Mouse (Mus musculus) mouse trophoblast stem cell (cell line): ENCODE measurements around the gene Taf15.

ENCODE experiments used
- in situ Hi-C, 2 experiments: fragments of 300-500 bp; cut with MseI, MboI; formaldehyde crosslinking; loops; 2 replicates in 1 of 2; 3 replicates in 1 of 2; pipeline ENCODE4 v1.15.1; 2025

Gene Taf15

DNA sequence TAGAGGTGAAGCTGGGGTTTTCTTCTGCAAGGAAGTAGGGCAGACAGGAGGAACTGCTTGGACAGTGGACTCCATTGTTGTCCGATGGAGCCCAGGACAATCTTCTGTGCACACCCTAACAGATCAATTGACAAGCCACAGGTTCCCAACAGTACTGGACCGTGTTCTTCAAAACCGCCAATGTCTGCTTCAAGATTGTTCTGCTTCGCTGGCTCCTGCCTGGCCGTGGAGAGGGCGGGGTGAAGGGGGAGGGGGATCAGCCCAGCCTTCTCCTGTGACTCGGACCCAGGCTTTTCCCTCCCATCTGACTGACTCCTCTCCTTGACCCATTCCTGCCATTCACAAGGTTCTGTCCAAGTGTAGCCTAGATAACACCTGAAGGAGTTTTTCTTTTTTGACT is 15.6 kb upstream of the Taf15 start:
- in situ Hi-C loops = no loop called here

DNA sequence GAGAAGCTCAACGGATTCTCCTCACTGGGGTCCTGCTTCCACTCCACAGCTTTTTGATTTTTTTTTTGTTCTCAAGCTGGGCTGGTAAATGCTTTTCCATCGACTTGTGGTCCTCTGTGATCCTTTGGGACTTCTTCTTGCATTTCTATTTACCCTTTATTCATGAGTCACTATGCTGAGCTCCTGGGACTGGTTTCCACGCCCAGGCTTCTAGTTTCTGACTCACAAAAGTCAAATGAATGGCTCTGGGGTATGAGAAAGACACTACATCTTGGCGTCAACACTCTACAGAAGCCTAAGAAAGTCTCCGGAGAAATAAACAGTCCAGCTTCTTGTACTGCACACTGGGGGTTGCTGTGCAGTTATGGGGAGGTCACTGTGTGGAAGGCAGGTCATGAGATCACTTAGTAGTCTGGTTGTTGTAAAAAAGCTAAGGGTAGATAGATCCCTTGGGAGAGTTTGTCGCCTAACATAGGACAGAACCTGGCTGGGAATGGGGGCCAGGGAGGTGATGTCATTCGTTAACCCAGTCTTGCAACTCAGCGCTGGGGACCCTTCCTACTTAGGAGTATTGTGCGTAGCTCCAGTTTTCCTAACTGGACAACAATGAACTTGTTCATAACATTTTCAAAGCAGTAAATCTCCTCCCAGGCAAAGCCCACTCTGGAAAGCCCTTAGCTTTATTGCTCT is 14.8 kb upstream of the Taf15 start:
- in situ Hi-C loops = no loop called here

DNA sequence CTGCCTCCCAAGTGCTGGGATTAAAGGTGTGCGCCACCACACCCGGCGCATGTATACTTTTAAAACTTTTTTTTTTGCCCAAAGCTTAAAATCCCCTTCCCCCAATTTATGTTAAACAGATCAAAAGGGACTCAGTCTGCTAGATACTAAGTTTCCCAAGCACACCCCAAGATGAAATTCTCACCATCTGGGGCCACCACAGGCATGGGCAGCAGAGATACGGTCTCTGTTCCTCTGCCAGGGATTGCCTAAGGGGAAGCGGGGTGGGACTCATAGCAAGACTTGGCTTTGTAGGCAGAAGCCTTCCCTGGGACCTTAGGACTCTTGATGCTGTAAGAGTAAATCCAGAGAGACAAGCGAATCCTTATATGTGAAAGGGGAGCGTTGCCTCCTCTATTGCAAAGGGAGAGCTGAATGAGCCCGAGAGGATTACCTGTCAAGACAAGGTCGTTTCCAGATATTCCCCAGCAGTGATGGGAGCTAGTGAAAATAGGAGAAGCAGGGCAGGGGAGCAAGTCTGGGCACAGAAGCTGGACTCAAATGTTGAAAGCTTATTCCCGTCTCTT is 11.3 kb upstream of the Taf15 start:
- in situ Hi-C loops = no loop called here

DNA sequence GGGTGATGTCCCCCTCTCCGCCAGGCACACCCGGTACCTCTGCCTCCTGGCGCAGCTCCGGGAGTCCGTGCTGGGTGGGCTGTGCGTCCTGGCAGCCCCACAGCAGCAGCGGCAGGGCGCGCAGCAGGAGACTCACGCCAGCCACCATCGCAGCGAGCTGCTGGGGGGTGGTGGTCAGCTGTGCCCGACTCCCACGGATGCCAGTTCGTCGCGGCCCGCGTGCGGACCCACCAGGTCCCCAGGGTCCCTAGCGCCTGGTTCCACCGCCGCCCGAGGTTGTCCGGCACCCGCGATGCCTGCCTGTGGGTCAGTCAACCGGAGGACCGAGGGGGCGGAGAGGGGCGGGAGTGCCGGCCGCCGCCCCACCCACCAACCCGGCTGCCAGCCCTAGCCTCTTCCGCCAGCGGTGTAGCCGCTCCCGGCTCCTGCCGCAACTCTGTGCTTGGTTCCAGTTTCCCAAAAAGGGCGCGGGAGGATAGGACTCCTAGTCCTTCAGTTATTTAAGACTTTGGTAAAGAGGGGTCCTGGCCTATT is 10.1 kb upstream of the Taf15 start, which contains the start of gene Mmp28:
TSS of gene Mmp28 (minus strand) at position 361 of the 534 bp plus-strand sequence.
- in situ Hi-C loops = no loop called here

DNA sequence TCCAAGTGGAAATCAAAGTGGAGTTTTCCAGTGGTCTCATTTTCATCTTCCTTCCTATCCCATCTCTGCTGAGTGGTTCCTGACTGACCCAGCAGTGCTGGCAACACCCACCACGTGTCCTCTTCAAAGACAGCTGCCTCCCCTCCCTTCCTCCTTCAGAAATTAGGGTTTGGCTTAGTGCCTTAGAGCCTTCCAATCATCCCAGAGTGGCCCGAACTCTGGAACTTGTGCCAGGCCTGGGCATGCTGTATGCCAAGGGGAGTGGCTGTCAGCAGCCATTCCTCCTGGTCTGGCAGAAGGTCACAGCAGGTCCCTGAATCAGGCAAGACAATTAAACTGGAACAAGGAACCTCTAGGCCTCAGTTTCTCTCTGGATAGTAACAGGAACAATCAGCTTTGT is 6.9 kb upstream of the Taf15 start:
- in situ Hi-C loops = no loop called here

DNA sequence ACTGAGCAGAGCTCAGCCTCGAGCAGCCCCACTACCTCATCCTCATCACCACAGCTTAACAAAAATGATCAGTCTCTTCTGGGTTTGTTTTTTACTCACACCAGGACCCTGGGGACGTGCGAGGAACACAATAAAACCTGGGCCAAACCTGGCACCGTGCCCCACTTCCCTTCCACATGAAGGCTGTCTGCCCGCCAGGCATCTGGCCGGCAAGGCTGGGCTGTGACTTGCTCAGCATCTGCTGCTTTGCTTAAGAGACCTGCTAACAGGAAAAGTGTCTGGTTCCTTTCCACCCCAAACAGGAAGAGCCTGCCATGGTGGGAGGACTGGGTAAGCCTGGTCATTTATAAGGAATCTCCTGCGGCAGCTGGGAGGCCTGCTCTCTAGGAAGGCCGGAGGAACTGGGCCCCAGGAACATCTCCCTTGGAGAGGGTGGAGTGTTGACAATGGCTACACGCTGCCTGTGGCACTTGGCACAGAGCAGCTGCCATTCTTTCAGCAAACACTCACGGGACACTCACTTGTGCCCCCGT is 5.7 kb upstream of the Taf15 start:
- in situ Hi-C loops = no loop called here

DNA sequence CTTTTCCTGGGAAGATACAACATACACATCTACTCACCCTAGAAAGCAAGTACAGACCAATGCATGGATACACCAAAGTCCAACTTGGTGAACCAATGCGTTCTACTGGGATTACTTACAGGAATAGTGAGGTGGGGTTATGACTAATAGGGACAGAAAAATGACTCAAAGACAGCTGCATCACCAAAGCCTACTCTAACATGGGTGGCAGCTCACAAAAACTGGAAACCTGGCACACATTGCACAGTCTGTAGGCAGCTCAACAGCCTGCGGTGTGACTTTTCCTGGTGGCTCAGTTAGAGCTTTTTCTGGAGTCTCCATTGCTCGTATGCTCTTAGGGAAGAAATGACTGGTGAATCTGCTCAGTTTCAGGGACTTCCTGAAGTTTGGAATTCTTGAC is 4.1 kb upstream of the Taf15 start:
- in situ Hi-C loops = no loop called here

DNA sequence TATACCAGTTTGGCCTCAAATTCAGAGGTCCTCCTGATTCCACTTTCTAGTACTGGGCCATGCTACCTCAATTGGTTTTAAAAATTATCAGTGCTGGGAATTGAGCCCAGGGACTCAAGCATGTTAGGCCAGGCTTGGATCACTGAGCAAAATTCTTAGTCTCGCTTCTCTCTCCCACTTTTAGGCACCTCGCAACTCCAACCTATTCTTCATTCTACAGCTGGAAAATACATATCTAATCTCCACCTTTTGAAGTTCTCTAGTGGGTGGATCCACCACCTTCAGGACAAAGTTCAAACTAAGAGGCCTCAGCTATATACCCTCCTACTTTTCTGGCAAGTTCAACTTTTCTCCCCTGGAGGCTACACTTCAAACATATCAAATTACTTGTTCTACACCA is 1.1 kb upstream of the Taf15 start:
- in situ Hi-C loops = loop anchor here in 1 of 2 experiments (5.0 kb wide), 1 partner anchor 34 kb away; the partner anchor contains the start of gene 1700020L24Rik

DNA sequence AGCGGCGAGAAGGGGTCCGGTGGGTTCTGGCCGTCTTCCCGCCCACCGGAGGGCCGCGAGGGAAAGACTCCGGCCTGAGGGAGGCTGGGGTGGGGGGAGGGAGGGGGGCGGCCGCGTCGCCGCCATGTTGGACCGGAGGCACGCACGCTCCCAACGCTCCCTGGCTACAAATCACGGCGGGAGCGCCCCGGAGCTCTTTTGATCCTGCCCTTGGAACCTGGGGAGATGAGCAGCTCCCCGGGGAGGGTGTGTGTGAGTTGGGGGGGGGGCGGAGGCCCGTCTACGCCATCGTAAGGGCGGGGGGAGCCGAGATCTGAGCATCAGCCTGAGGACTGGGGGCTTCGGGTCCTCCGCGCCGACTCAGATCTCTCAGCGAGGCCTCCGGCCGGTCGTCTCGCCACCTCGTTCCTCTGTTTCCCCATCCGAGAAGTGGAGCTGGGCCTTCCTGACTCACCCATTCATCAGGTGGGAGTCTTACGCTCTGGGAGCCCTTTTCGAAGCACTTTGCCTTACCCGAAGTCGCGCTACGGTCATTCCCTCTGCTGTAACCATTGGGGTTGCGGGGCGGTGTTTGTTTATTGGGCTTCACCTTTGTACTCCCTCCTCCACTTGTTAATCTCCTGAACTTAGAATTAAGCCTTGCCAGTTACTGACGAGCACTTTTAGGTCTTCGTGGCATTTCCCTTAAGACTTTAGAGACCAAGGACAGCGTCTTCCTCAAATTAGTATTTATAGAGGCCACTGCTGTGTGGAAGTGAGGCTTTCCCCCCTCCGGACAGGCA is 540 bp downstream of the Taf15 start:
- in situ Hi-C loops = loop anchor here in 1 of 2 experiments (5.0 kb wide), 1 partner anchor 36 kb away; the partner anchor contains the start of gene 1700020L24Rik

DNA sequence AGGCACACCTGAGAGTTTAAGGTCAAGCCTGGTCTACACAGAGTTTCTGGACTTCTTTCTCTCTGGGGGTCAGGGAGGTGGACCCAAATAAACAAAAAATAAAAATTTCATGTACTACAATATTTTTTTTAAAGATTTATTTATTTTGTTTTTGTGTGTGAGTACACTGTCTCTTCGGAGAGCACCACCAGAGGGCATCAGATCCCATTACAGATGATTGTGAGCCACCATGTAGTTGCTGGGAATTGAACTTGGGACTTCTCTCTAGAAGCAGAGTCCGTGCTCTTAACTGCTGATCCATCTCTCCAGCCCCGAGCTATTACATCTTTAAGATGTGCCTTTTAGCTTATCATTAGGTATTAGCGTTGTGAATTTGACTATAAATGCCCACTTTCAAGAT is 18.6 kb downstream of the Taf15 start:
- in situ Hi-C loops = no loop called here

DNA sequence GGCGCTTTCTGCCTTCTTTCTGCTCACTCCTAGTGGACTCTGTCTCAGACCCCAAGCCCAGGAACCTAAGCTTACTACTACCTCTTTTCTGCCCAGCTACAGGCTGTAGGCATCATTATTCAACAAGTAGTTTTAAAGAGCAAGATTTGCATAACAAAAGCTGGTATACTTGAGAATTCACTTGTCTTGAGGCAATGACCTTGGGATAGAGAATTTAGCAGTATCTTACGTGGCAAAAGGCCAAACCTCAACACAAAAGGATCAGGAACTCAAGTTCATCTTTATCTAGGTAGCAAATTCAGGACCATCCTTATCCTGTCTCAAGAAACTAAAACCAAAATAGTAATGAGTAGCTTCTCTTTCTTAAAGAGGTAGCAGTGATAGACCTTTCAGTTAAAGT is 22.7 kb downstream of the Taf15 start:
- in situ Hi-C loops = no loop called here

DNA sequence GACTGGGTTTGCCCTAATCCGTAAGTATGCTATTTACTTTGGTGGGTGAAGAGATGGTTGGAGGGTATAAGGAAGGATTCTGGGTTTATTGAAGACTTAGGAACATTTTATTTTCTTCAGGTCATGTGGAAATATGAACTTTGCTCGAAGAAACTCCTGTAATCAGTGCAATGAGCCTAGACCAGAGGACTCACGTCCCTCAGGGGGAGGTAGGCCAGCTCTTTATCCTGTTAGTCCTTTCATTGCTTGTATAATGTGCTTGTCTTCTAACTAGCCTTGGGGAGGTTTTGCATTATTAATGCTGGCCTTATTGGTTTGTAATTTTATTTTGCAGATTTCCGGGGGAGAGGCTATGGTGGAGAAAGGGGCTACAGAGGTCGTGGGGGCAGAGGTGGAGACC is 31.4 kb downstream of the Taf15 start:
- in situ Hi-C loops = no loop called here

DNA sequence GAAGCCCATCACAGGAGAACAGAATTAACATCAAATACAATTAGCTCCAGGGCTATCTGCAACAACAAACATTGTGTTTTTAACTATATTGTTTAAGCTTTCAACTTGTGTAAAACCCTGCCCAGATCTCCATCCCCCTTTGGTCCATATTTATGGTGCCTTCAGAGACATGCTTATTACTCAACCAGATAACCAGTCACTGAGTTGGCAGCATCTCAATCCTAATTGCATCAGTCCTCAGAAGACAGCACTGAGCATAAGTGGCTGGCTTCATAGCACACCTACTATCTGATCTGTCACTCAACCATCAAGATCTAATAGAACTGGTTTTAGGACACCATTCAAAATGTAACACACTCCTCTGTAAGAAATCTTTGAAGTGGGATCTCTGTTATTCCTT is 36.6 kb downstream of the Taf15 start:
- in situ Hi-C loops = no loop called here

DNA sequence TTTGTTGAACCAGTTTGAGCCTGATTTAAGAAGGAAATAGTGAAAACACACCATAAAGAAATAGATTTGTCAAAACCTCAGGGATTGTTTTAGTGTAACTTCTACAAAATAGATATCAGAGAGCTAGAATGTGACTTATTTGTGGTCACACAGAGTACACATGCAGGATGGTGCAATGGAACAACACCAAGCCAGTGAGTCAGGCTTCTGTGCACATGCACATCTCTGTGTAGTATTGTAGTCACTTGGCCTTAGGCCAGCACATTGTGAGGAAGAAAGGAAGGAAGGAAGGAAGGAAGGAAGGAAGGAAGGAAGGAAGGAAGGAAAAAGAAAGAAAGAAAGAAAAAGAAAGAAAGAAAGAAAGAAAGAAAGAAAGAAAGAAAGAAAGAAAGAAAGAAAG is 44.3 kb downstream of the Taf15 start:
- in situ Hi-C loops = no loop called here

DNA sequence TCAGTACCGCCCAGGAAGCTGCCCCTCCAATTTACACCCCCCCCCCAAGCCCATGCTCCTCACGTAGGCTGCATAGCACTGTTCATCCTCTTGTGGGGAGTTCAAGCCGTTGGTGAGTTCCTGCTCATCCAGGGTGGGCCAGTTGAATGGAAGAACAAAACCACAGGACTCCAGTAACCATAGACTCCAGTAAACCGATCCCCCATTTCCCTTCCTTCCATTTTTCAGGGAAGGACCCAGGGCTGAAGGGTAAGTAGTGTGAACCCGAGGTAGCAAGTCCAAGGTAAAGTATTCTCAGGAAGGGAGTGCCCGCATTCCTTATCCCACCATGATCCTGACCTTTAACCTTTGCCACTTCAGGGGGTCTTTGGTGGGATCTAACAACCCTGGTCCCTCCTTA is 45.5 kb downstream of the Taf15 start:
- in situ Hi-C loops = no loop called here

DNA sequence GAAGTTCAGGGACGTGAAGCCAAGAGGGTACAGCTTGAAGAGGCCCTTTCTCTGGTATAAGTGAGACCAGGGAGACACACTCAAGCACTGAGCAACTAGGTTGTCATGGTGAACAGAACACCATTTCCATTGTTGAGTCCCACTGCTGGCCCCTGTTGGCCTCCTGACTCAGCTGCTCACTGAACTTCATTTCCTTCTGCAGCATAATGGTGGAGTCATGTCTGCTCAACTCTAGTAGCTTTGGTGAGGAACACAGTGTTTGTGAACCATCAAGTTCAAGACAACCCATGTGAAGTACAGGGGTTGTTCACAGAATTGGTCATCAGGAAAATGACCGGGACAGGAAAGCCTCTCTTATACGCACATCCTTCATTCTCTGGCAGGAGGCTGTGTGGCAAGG is 49.2 kb downstream of the Taf15 start, which contains the start of gene Heatr9:
TSS of gene Heatr9 (minus strand) at position 101 of the 400 bp plus-strand sequence.
- in situ Hi-C loops = no loop called here

DNA sequence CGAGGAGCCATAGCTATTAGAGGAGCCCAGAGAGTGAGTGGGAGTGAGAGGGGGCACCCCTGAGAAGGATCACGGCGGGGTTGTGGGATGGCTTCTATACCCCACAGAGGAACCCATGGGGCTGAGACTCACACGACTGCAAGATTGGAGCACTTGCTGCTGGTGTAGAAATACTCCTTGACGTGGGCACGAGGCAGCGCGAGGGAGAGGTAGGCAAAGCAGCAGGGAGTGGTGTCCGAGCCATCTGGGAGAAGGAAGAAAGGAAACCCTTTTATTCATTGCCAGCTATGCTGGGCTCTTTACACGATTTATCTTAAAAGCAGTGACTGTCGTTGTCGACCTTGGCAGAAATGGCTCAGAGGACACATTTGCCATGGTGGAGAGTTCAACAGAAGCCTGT is 56.1 kb downstream of the Taf15 start:
- in situ Hi-C loops = no loop called here

DNA sequence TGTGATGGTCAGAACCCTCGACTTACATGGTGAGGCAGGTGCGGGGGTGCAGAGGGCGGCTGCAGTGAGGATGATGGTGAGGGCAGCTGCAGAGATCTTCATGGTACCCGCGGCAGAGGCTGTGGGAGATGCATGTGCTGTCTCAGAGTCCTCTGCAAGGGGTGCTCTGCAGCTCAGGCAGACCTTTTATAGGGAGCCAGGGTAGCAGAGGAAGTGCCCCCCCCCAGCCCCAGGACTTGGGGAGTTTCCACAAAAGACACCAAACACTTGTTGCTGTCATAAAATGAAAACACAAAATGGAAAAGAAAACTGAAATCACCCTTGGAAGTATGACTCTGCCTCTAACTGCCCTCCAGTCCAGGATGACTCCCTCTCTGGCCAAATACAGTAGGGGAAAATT is 57.5 kb downstream of the Taf15 start, which contains the start of gene Ccl5:
TSS of gene Ccl5 (minus strand) at position 159 of the 400 bp plus-strand sequence.
- in situ Hi-C loops = no loop called here

DNA sequence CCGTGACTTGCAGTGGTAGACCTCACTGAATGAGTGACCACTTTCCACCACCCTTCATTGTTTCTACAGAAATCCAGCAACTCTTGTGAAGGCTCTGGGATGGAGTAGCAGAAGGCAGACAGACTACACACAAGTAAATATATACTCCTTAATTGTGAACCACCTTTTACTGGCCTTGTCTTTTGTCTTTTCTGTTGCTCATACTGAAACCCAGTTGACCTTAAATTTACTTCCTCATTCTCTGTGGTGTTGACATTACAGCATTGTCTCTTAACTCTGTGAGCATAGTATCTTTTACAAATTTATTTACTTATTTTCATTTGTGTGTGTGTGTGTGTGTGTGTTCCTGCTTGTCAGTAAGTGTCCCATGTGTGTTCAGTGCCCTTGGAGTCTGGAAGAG is 60.3 kb downstream of the Taf15 start:
- in situ Hi-C loops = no loop called here

DNA sequence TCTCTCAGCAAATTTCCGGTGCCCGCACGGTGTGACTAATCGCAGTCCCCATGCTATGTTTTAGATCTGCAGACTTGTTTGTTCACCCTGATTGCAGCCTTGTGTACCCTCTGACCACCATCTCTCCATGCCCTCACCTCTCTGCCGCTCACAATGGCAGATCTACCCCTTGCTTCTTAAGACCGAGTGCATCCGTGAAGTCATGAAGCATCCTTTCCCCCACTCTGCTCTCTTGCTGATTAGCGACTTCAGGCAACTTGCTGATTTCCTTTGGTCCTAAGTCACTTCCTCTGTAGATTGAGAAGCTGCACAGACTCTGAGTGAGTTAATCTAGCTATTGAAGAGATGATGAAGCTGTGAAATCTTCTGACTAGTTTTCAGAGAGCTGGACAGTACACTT is 61.3 kb downstream of the Taf15 start:
- in situ Hi-C loops = no loop called here

DNA sequence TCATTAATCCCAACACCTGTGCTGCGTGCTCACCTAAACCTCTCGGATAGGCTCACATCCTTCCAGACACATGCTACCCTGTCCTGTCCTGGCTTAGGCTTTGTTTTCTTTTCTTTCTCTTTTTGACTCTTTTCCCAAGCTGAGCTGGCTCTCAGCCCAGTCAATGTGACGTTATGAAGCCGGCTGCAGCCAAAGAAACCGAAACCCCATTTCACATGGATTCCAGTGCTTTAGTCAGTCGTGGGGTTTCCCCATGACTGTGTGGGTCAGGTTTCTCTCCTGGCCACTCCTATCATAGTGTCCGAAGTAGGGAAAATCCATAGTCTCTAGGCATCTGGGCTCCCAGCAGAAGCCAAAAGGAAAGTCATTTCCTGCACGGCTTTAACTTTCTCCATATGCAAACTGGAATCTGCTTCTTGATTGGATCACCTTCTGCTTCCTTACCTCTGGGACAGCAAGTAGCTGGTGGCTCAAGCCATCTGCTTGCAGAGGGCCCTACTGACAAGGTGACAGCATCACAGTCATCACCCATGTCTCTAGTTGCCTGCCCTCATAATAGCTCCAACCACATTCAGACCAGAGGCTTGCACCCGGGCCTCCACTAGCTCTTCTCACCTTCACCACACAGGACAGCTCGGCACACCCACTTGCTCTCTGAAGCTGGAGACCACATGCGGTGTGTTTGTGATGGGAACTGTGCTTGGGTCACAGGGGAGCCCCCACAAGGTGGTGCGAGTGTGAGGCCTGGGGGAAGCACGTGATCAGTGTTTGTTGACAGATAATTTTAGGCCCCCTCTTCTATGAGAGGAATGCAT is 61.9 kb downstream of the Taf15 start:
- in situ Hi-C loops = no loop called here
